Mouse (Mus musculus) splenic B cell, adult 2 months (primary cell): ENCODE results near the gene Elf1.
"Not testable (repeated sequence)": the region's sequence is repeated elsewhere in the genome, so short reads cannot be mapped to it uniquely, and the experiment has no call there.

Source experiments
- DNase-seq: peaks from one replicate; pipeline ENCODE4 v3.0.0-alpha.2; 2011; ENCODE audit warnings: low read depth, low spot score
- H3K27me3 ChIP-seq: 2 replicates; pipeline ENCODE4 v1.6.1; 2012; ENCODE audit warnings: mild to moderate bottlenecking, low read length, moderate library complexity, mixed read lengths; ENCODE audit not compliant: control insufficient read depth, poor library complexity, insufficient read depth, severe bottlenecking
- H3K36me3 ChIP-seq: 2 replicates; pipeline ENCODE4 v1.6.1; 2012; ENCODE audit warnings: mild to moderate bottlenecking, low read length, moderate library complexity, mixed read lengths; ENCODE audit not compliant: control insufficient read depth, poor library complexity, insufficient read depth, severe bottlenecking

Gene Elf1

DNA sequence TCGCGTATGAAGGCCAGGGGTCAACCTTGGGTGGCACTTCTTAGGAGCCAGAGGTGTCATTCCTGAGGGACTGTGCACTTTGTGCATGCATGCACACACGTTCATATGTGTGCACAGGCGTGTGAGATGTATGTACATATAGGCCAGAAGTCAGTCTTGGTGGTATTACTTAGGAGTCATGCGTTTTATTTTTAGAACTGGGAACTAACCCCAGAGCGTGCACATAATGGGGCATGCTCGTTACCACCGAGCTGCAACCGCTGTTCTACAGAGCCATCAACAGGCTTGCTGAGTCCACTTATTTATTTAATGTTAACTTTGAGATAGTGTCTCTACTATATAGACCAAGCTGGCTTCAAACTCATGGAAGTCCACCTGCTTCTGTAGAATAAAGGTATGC is 41.4 kb downstream of the Elf1 start:
- H3K27me3 ChIP-seq, result no peaks in the 10 kb centered on the region
- peaks cover 6% of the 10 kb centered on the region; the same call in 1 of the 2 replicates for H3K36me3 ChIP-seq
- DNase-seq, result peak; percentile 64

DNA sequence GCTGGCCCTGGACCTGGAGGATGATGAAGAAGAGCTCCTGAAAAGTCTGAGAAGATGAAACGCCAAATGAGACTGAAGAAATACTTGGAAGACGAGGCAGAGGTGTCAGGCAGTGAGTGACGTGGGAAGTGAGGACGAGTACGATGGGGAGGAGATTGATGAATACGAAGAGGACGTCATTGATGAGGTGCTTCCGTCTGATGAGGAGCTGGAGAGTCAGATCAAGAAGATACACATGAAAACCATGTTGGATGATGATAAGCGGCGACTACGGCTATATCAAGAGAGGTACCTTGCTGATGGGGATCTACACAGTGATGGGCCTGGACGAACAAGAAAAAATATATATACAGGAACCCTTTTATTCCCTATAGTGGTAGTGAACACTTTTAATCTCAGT is 45.1 kb downstream of the Elf1 start:
- H3K27me3 ChIP-seq, H3K36me3 ChIP-seq, DNase-seq: not testable (repeated sequence)

DNA sequence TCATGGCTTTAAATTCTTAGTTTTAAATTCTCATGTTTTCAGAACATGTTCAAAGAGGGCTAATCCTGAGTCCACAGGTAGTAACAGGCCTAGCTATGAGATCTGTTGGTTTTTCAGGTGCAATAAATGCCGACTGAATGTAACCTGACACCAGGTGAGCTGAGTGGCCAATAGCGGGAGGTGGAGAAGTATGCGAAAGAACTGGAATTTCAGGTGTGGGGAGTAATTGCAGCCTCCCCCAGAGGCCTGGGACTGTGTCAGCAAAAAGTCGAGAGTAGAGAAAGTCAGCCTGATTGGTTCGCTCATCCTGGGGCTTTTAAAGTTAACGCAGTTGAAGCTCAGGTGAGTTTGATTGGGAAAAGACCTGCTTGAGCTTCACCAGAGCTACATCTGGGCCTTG is 46.7 kb downstream of the Elf1 start:
- Histone ChIP-seq H3K27me3 (no peaks in the 10 kb centered on the region), H3K36me3 (peaks cover 6% of the 10 kb centered on the region; the same call in 1 of the 2 replicates)
- no peak for DNase-seq

DNA sequence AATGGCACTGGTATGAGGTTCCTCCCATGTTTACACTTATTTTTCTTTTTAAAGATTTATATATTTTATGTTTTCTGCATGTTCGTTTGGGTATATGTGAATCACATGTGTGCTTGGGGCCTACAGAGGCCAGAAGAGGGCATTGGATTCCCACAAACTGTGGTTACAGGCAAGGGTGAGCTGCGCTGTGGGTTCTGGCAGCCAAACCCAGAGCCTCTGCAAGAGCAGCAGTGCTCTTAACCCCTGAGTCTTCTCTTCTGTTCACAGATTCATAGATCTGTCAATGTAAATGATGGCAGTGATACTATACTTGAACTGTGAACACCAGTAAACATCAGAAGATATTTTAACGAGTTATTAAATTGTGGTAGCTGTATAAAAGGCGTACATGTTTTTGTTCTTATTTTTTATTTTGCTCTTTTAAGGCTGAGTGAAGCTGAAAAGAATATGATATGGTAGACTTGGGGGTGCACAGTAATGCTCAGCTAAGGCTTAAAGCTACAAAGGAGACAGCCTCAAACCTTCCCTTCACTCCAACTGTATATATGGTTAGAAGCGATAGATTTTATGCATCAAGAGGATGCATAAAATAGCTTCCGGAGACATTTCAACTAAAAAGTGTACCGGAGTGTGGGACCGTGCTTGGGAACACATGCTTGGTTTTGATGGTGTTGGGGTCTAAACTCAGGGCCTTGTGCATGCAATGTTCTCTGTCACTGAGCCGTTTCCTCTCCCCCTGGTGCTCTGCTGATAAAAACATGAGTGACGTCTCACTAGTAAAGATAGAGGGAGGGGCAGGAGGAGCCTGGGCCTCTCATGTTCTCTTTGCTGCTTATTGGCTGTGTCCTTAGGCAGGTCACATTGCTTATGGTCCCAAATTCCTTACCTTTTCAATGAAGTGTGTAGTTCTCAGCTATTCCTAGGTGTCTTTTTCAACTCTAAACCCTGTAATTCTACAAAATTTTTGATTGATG is 48.9 kb downstream of the Elf1 start:
- H3K27me3 ChIP-seq, result no peaks in the 10 kb centered on the region
- DNase-seq, result peak; percentile 65
- H3K36me3 ChIP-seq, result peaks cover 4% of the 10 kb centered on the region; the same call in 1 of the 2 replicates

DNA sequence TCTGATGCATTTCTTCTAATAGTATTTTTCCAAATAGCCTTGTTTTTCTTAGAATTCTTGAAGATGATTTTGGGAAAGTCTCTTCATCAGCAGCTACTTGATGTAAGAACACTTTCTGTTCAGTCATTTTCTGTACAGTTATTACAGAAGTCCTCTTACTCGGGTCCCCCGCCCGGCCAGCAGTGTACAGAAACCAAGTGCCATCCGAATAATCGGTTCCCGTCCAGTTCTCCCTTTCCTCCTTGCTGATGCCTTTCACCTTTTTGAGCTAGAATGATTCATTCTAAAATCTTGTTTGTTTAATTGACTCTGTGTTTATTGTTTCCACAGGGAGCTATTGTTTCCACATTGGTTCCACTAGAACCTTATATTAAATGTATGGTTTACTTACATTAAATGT is 49.8 kb downstream of the Elf1 start:
- Histone ChIP-seq H3K36me3 (peaks cover 4% of the 10 kb centered on the region; the same call in 1 of the 2 replicates), H3K27me3 (no peaks in the 10 kb centered on the region)
- DNase-seq, result no peak

DNA sequence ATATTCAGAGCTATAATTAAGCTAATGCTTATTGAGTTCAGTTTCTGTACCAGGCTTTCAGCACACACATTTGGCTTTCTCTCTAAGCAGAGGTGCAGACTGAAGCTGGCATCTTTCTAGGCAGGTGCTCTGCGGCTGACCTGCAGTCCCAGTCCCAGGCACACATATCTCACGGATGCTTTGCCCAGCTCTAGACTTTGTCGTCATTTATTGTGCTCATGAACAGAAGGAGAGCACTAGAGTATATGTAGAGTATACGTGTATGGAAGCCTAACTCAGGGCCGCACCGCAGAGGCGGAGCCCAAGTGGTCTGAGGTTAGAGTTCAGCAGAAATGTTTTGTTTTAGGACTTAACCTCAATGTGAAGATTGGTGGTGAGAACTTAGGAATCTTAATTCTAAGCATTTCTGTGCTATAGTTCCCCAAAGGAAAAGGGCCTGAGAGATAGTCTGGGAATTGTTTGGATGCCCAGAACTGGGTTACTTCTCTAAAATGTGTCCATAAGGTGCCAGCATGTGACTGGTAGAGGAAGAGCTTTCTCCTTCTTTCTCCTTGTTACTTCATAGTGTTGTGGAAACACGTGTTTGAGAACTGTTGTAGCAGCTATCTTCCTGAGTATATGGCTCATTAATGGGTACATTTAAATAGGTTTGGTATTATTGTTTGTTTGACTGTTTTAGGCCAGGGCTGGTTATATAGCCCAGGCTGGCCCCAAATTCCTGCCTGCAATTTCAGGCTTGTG is 51.2 kb downstream of the Elf1 start:
- no peak for DNase-seq
- peaks cover 8% of the 10 kb centered on the region for H3K36me3 ChIP-seq
- H3K27me3 ChIP-seq, result no peaks in the 10 kb centered on the region

DNA sequence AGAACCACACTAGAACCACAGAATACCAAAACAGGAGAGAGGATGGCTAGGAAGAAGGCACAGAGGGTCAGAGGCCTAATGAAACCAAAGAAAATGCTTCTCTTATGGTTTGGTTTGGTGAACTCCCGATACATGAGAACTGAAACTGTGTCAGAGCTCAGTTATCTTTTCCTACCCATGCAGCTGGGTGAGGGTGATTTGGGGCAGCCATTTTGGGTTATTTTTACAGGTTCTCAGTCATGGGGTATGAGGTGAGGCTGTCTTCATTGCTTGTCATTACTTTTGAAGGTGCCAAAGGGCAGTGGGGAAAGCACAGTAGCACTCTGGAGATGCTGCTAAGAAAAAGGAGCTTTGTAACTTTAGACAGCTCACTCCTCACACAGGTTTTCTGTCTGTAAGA is 52.4 kb downstream of the Elf1 start:
- H3K27me3 ChIP-seq, result no peaks in the 10 kb centered on the region
- DNase-seq, result peak; percentile 82
- H3K36me3 ChIP-seq, result peaks cover 6% of the 10 kb centered on the region

DNA sequence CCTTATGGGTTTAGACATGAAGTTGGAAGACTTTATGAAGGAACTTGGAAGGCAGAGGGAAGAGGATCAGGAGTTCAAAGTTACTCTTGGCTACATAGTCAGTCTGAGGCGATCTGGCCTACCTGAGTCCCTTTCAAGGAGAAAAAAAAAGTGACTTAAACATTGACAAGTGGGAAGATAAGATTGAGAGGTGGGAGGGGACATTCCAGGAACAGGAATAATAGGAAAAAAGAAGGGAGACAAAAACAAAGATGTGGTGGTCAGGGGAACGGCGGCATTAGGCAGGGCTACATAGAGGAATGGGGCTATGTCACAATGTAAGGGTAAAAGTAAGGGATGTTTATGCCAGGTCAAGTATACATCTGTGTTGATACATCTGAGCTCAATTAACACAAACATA is 53.2 kb downstream of the Elf1 start:
- no peak for DNase-seq
- Histone ChIP-seq H3K27me3 (no peaks in the 10 kb centered on the region), H3K36me3 (peaks cover 6% of the 10 kb centered on the region)

DNA sequence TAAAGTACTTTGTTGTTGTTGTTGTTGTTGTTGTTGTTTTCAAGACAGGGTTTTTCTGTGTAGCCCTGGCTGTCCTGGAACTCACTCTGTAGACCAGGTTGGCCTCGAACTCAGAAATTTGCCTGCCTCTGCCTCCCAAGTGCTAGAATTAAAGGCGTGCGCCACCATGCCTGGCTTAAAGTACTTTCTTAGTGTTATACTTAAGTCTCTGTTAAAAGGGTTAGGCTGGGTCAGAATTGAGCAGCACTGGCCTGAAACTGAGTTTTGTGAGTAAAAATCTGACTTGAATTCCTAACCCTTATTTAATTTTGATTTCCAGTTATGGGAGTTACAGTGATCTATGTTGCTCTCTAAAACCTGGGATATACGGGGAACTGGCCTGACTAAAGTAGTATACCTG is 53.7 kb downstream of the Elf1 start:
- not testable (repeated sequence) for H3K36me3 ChIP-seq, H3K27me3 ChIP-seq, DNase-seq

DNA sequence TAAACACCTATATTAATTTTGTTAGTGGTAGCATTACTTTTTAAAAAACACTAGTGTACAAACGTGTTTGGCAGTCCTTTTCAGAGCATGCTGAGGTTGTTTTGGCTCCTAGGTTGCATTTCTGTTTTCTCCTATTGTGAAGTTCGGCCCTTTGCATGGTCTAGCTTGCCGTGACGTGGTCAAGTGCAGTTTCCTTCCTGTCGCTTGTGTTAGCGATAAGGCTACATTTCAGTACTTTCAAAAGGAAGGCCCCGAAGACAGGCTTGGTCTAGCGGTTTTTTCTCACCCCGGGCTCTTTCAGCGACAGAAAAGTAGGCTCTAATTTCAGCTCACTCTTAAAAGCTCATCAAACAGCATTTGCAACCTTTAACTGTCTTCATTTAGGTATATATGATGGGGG is 54.3 kb downstream of the Elf1 start:
- H3K27me3 ChIP-seq, result no peaks in the 10 kb centered on the region
- peaks cover 6% of the 10 kb centered on the region for H3K36me3 ChIP-seq
- DNase-seq, result peak; percentile 85

DNA sequence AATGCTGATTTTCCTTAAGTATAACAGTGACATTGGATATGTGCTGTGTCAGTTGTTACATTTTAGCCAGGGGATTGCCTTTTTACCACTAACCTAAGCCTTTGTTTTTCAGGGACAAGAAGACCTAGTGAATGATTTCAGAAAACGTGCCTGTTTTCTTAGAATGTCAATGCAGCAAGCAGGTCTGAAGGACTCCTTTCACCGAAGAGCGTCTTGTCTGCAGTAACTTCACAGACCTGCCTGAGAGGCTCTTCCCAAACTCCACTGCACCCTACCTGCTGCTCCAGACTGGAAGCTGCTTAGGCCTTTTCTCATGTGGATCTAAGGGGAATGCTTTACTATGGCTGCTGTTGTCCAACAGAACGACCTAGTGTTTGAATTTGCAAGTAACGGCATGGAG is 55.0 kb downstream of the Elf1 start:
- no peak for DNase-seq
- Histone ChIP-seq H3K36me3 (peaks cover 6% of the 10 kb centered on the region), H3K27me3 (no peaks in the 10 kb centered on the region)

DNA sequence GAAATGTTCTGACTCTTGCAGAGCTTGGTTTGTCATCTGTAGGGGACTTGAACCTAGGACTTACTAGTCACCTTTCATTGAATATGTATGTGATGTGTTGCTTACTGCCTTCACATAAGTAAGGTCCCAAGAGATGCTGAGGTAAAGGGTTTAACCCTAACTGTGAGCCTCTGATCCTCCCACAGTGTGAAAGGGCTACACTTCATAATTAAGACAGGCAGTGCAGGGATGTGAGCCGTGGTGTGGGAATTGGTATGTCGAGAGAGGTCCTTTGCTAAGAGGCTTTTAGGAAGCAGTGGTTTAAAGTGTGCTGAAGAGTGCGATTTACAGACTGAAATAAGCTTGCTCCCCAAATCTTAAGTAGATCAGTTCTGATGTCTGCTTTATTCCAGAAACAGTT is 55.8 kb downstream of the Elf1 start:
- Histone ChIP-seq H3K36me3 (peaks cover 8% of the 10 kb centered on the region), H3K27me3 (no peaks in the 10 kb centered on the region)
- DNase-seq, result no peak

DNA sequence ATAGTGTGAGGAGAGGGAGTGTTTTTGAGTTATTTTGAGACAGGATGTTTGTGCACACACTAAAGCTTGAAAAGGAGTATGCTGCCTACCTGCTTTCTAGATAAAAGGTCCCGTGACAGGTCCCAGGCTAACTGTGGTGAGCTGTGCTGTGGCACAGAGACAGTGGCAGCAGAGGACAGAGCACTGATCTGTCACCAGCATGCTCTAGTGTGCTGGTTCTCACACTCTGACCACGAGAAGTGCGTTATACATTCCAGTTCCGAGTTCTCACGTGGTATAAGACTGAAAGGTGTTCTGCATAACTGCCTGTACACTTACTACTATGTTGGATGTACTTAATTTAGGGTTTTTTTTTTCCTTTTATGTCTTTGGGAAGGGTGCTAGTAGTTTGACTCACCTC is 56.5 kb downstream of the Elf1 start:
- no peaks in the 10 kb centered on the region for H3K27me3 ChIP-seq
- peaks cover 8% of the 10 kb centered on the region for H3K36me3 ChIP-seq
- DNase-seq, result peak; percentile 88

DNA sequence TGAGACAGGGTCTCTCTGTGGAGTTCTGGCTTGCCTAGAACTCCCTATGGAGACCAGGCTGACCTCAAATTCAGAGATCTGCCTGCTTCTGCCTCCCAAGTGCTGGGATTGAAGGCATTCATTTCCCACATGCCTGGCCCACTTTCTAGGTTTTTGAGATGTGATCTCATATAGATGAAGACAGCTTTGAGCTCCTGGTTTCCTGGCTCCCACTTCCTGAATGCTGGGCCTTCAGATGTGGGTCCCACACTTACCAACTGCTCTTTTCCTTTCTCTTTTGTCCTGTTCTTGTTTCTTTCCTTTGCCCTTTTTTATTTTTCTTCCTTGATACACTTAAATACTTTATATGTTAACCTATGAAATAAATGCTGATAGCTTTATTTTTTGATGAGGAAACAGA is 56.9 kb downstream of the Elf1 start:
- Histone ChIP-seq H3K27me3 (no peaks in the 10 kb centered on the region), H3K36me3 (peaks cover 8% of the 10 kb centered on the region)
- DNase-seq, result no peak

DNA sequence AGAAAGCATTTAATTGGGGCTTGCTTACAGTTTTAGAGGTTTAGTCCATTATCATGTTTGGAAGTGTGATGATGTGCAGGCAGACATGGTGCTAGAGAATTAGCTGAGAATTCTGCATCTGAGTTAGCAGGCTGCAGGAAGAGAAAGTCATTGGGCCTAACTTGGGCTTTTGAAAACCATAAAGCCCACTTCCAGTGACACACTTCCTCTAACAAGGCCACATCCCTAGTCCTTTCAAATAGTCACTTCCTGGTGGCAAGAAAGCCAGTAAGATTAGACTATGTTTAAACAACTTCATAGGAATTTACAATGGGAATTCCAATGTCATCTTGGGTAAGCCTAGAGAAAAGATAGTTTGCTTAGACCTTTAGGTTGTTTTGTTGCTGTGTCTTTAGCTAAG is 60.6 kb downstream of the Elf1 start:
- no peak for DNase-seq
- H3K27me3 ChIP-seq, result no peaks in the 10 kb centered on the region
- H3K36me3 ChIP-seq, result peaks cover 7% of the 10 kb centered on the region
